Mouse (Mus musculus) spleen, adult 2 months (tissue): Measurements from ENCODE around the gene Sirt6. TPM values are rescaled to one million over a fixed set of nuclear protein-coding genes. Genes with fewer than 3 reads are reported as not detected.

Source experiments
- DNase-seq, 2 experiments: peaks; one replicate each; pipeline versions ENCODE4 v3.0.0 to v3.0.0-alpha.2; 2012 to 2021; ENCODE audit warnings: low spot score in 2 of 2, low read depth in 1 of 2
- H3K27ac ChIP-seq: fragments of 200-500 bp; 2 replicates; pipeline ENCODE4 v1.5.1; 2012; ENCODE audit warnings: low read length, inconsistent platforms; ENCODE audit not compliant: insufficient read depth
- H3K27me3 ChIP-seq: fragments of 200-500 bp; 2 replicates; pipeline ENCODE4 v1.6.1; 2012; ENCODE audit warnings: mild to moderate bottlenecking, moderate library complexity, low read length, inconsistent platforms; ENCODE audit not compliant: control insufficient read depth, insufficient read depth
- H3K36me3 ChIP-seq: fragments of 200-500 bp; 2 replicates; pipeline ENCODE4 v1.6.1; 2012; ENCODE audit warnings: mild to moderate bottlenecking, low read length, inconsistent platforms; ENCODE audit not compliant: control insufficient read depth, insufficient read depth
- H3K4me1 ChIP-seq: fragments of 200-500 bp; 2 replicates; pipeline ENCODE4 v1.6.1; 2011; ENCODE audit warnings: inconsistent platforms; ENCODE audit not compliant: control insufficient read depth, insufficient read depth, insufficient read length
- H3K4me3 ChIP-seq: fragments of 200-500 bp; 2 replicates; pipeline ENCODE4 v1.5.1; 2011; ENCODE audit warnings: mild to moderate bottlenecking, inconsistent platforms; ENCODE audit not compliant: insufficient read depth, insufficient read length; ENCODE audit errors: extremely low read depth
- CTCF ChIP-seq: fragments of 200-500 bp; IDR thresholded peaks from 2 replicates; pipeline ENCODE4 v1.5.1; 2011; ENCODE audit warnings: mild to moderate bottlenecking, inconsistent platforms; ENCODE audit not compliant: insufficient read depth, insufficient read length, insufficient replicate concordance; ENCODE audit errors: extremely low read depth
- POLR2A ChIP-seq: fragments of 200-500 bp; IDR thresholded peaks from 2 replicates; pipeline ENCODE4 v1.6.1; 2011; ENCODE audit warnings: low read depth, low read length, inconsistent platforms
- WGBS: fragments of 180-500 bp; shearing (Covaris S2); methylation state at CpG from one replicate; pipeline ENCODE4 v1.1.7; 2018; 5-methylcytosine and 5-hydroxymethylcytosine counted together
- polyA plus RNA-seq: library from polyadenylated mRNA; depleted of rRNA; stranded (reverse); fragments of >200 nt; gene quantifications from 2 replicates; pipeline ENCODE4 v1.2.3, GENCODE M21; 2012

Gene Sirt6
- polyA plus RNA-seq, 1 experiment, result 30.3 TPM

DNA sequence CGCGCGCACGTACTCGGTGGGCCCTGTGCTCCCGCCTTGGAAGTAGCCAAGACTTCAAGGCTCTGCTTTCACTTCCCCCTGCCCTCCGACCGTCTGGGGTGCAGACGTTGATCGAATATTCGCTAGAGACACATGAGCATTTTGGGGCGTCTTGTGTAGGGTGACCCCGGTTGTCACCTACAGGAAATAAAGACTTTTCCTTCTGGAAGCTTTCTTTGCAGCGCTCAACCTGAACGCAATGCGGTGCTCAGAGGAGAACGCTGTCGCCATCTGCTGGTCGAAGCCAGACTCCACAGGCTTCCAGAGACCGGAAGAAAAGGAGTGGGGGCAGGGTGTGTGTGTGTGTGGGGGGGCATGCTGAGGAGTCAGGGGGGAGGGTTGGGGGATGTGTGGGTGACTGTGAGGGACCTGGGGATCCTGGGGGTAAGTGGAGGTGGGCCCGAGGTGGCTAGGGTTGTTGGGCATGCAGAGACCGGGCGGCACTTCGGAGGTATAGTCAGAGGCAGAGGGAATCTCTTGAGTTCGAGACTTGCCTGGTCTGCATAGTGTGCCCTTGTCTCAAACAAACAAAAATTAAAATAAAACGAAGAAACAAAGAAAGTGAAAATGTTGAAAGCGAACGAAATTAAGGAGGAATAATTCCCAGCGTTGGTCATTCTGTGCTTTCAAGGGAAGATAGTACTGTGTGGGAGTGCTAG, 22.5 kb downstream of the Sirt6 start:
- peak; percentile 73 to 74 for DNase-seq
- 3% methylated on average over 29 of the region's 29 CpGs for WGBS

GRCm38 (mm10) chr10:81604019-81604967, 23.3 kb downstream of the Sirt6 start:
- H3K27ac ChIP-seq, result peak overlapping the region; percentile 4; the same call in 1 of the 2 replicates
- H3K4me1 ChIP-seq, result peaks cover 20% of the 10 kb centered on the region
- H3K4me3 ChIP-seq, result no peak overlapping the region; the same call in 1 of the 2 replicates
- 42% methylated on average over 12 of the region's 12 CpGs for WGBS
- H3K27me3 ChIP-seq, result no peaks in the 10 kb centered on the region
- no peaks in the 10 kb centered on the region for H3K36me3 ChIP-seq
- no peak for TF ChIP-seq CTCF
- TF ChIP-seq POLR2A, result no peak
- DNase-seq, result no peak

More for the DNA sequence above, 22.5 kb downstream of the Sirt6 start:
- Histone ChIP-seq H3K4me1 (peaks cover 20% of the 10 kb centered on the region), H3K4me3 (peak overlapping the region; percentile 53; the same call in 1 of the 2 replicates), H3K36me3 (no peaks in the 10 kb centered on the region), H3K27me3 (no peaks in the 10 kb centered on the region), H3K27ac (peak overlapping the region; percentile 76)
- TF ChIP-seq CTCF (peak; percentile 92), POLR2A (no peak)

- Histone ChIP-seq H3K27ac (no peak overlapping the region), H3K36me3 (no peaks in the 10 kb centered on the region), H3K4me3 (no peak overlapping the region), H3K4me1 (peaks cover 23% of the 10 kb centered on the region), H3K27me3 (no peaks in the 10 kb centered on the region)
- no peak for TF ChIP-seq CTCF
- no peak for TF ChIP-seq POLR2A
- 24% methylated on average over 4 of the region's 4 CpGs for WGBS
- peak in 1 of 2 experiments; percentile 61 for DNase-seq
These were observed 24.9 kb downstream of the Sirt6 start for GRCm38 (mm10) chr10:81602741-81603151.

DNA sequence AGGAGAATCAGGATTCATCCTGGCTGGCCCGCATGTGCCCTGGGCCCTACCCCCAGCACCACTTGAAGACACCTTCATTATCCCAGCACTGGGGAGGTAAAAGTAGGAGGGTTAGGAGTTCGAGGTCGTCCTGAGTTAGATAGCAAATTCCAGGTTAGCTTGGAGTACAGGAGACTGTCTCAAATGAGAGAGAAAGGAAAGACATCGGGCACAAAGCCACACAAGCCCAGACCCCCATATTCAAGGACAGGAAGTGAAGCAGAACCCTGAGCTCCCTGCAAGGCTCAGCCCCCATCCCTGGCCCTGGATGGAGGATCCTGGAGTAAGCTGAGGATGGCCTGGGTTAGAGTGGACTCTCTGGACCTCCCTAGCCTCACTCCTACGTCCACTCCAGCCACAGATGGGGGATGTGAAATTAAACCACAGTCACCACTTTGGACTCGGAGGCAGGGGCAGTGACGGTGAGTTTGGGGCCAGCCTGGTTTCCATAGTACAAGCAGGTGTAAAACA, 26.1 kb downstream of the Sirt6 start:
- Histone ChIP-seq H3K4me3 (peak overlapping the region; percentile 42; the same call in 1 of the 2 replicates), H3K36me3 (no peaks in the 10 kb centered on the region), H3K27me3 (peaks cover 2% of the 10 kb centered on the region; the same call in 1 of the 2 replicates), H3K4me1 (peaks cover 28% of the 10 kb centered on the region), H3K27ac (no peak overlapping the region)
- TF ChIP-seq CTCF (no peak), POLR2A (no peak)
- no peak for DNase-seq
- WGBS, result 29% methylated on average over 7 of the region's 7 CpGs

GRCm38 (mm10) chr10:81600738-81601203, 26.8 kb downstream of the Sirt6 start, which contains the start of gene Tle6:
Tle6 (minus strand) TSS chr10:81601073.
- no peaks in the 10 kb centered on the region for H3K36me3 ChIP-seq
- peak; percentile 73 to 88 for DNase-seq
- TF ChIP-seq CTCF (no peak), POLR2A (no peak)
- H3K4me1 ChIP-seq, result peaks cover 30% of the 10 kb centered on the region
- H3K27me3 ChIP-seq, result peaks cover 6% of the 10 kb centered on the region; the same call in 1 of the 2 replicates
- no peak within 1 kb of the TSS for H3K27ac ChIP-seq
- H3K4me3 ChIP-seq, result peak within 1 kb of the TSS; percentile 42; the same call in 1 of the 2 replicates
- WGBS, result 1% methylated on average over 28 of the region's 28 CpGs

GRCm38 (mm10) chr10:81600096-81600495, 27.5 kb downstream of the Sirt6 start:
- no peak for DNase-seq
- H3K27ac ChIP-seq, result no peak overlapping the region
- H3K4me3 ChIP-seq, result no peak overlapping the region
- WGBS, result 51% methylated on average over 10 of the region's 10 CpGs
- H3K4me1 ChIP-seq, result peaks cover 31% of the 10 kb centered on the region
- no peaks in the 10 kb centered on the region for H3K36me3 ChIP-seq
- TF ChIP-seq POLR2A (no peak), CTCF (no peak)
- H3K27me3 ChIP-seq, result peaks cover 7% of the 10 kb centered on the region; the same call in 1 of the 2 replicates
